Mouse (Mus musculus) thymus, postnatal 10 days (tissue): ENCODE results near the gene Zbtb41.
A peak's percentile ranks its signal among the peaks of the same experiment; 100 is the strongest.
"Not testable (repeated sequence)": the region's sequence is repeated elsewhere in the genome, so short reads cannot be mapped to it uniquely, and the experiment has no call there.

Source experiments
- DNase-seq, 2 experiments: peaks; one replicate each; pipeline ENCODE4 v3.0.0; 2021; ENCODE audit warnings: low spot score in 2 of 2

Gene Zbtb41

GRCm38 (mm10) chr1:139421875-139422791 is at the start of gene Zbtb41:
TSS of gene Zbtb41 (plus strand) at chr1:139422288.
- peak; percentile 82 to 88 for DNase-seq

GRCm38 (mm10) chr1:139375900-139376299 is 46.2 kb upstream of the Zbtb41 start:
- no peak for DNase-seq

GRCm38 (mm10) chr1:139376638-139377286 is 45.3 kb upstream of the Zbtb41 start, which contains the start of gene Crb1:
TSS of gene Crb1 (minus strand) at chr1:139377100.
- DNase-seq: no peak

GRCm38 (mm10) chr1:139378861-139379620 is 43.0 kb upstream of the Zbtb41 start:
- DNase-seq: peak in 1 of 2 experiments; percentile 6

DNA sequence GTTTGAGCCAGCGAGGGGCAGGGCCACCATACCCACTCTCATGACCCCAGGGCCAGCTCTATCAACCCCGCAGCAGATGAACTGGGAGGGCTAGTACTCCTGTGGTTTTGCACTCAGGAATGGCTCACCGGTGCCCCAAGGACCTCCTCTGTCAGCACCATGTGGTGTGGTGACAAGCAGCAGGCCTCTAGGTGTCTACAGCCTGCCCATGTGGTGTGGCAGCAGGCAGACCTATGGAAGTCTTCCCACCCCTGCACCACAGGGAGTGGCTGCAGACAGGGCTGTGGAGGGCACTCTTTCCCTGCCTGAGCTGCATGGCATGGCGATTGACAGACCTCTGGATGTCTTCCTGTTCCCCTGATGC is 42.5 kb upstream of the Zbtb41 start:
- DNase-seq: no peak

DNA sequence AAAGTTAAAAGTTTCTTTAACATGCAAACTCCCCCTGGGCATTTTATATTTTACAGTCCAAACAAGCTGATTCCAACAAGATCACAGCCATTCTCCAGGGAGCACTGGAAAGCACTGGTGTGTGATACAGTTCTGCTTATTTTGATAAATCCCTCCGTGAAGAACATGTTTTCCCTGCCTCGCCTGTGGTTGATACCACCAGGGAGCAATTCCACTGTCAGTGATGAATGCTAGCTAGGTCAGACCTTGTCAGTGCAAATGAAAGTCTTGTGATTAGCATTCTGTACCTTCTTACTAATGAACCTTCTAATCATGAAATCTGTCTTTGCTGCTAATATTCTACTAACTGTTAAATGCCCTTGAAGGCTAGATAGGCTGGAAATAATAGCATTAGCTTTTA is 30.3 kb upstream of the Zbtb41 start:
- no peak for DNase-seq

DNA sequence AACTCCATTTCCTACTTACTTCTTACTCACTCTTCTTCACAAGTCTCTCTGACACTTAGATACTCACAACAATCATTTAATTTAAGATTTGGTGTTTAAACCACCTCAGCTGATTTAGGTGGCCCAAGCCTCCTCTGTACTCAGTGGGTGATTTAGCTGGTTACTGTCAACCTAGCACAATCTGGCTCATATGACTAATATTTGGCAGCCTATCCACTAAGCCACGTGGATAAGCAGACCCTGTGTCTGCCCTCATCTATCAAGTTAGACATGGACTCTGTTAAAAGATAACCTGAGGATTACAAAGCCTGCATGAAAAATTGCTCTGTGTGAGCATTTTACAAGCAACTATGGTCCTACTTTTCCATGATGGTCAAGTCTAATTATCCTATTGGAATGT is 25.5 kb upstream of the Zbtb41 start:
- DNase-seq: no peak

DNA sequence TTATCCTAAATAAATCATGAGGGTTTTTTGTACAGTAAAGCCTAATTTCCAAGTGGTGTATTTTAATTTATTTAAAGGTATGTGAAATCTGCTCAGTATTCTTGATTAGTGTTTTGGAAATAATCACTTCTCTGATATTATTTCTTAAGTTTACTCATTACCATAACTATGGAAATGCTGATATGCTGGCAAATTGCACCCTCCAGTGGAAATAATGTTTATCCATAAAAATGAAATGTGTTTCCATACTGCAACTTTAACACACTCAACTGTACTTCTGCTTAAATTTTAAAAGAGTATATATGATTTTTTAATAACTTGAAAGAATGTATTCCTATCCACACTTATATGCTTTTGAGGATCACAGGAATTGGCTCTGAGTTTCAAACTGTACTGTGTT is 16.3 kb upstream of the Zbtb41 start:
- no peak for DNase-seq

GRCm38 (mm10) chr1:139407701-139408100 is 14.4 kb upstream of the Zbtb41 start:
- no peak for DNase-seq

DNA sequence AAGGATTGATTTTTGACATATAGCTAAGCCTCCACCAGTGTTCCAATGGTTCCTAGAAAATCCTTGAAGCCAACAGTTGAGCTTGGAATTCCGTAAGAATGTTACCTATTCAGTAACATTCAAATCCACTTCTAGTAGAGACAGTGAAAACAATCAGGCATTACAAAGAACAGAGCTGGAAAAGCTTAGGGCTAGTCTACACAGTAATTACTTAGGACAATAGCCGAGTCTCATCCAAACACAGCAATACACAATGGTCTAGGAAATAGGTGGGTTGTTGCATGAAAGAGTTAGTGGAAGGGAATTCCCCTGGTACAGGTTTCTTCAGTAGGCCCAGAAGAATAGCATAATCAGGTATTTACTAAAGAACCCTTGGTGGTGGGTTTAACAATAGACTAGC is 9.7 kb upstream of the Zbtb41 start:
- not testable (repeated sequence) for DNase-seq

DNA sequence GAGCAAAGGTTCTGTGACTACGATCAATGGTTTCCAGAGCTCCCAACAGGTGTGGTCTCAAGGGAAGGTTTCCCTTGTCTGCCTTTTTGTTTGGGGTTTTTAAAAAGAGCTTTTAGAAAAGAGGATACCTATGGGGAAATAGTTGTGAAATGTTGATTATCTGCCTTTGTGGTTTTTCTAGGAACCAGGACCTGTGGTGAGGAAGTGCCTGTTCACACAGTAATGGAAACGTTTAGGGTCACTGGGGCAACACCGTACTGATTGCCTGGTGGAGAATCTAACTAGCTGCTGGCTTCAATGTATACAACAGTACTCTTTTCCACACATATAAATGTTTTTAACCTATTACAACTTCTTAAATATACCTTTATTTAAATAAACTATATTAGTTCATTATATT is 8.6 kb upstream of the Zbtb41 start:
- no peak for DNase-seq

DNA sequence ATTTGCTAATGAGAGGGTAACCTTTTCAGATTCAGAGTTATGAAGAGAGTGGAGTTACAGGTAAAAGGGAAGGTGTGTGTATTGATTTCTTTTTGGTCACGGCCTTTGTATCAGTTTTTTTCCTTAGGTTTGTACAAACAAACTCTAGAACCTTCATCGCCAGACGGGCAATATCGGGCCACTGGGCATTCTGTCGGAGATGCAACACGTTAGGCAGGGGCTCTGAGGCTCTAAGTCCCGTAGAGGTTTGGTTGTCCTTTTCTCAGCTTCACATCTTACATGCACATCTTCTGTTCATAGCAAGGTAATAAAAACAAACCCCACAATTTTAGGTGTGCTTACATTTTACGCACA is 590 bp upstream of the Zbtb41 start:
- DNase-seq: no peak

DNA sequence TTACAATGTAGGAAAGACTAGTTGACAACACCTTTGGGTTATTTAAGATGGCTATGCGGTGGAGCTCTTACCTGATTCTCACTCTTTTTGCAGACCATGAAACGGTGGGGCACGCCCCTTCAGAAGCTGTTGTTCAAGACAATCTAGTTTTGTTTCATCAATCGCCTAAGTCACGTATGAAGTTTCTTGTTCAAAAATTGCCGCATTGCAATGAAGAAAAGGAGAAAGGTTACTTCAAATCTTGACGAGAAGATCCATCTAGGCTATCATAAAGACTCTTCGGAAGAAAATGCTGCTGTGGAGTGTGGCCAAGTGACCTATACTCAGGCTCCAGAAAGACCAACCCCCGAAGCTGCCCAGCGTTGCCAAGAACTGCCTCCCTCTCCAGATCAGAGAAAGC is 853 bp downstream of the Zbtb41 start:
- peak; percentile 6 to 11 for DNase-seq

GRCm38 (mm10) chr1:139423931-139424330 is 1.8 kb downstream of the Zbtb41 start:
- no peak for DNase-seq

DNA sequence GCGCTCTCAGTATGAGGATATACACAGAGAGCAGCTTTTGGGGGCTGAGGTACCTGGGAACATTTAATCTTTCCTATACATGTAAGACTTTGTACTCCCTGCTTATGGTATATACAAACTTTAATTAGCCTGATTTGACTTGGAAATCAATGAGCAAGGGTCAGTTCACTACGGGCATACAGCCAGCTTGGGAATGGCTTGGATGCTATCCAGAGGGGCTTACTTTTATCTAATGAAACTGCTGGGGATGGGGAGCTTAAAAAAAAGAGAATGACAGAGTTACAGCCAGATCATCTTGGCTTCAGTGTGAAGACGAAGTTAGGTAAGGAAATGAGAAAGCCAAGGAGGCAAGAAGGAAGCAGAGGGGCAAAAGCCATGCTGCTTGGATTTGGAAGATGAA is 2.9 kb downstream of the Zbtb41 start:
- no peak for DNase-seq

- peak; percentile 12 to 22 for DNase-seq
Observed at GRCm38 (mm10) chr1:139438373-139438772, 16.3 kb downstream of the Zbtb41 start.

GRCm38 (mm10) chr1:139443103-139443502 is 21.0 kb downstream of the Zbtb41 start:
- not testable (repeated sequence) for DNase-seq

GRCm38 (mm10) chr1:139454340-139455225 is 32.5 kb downstream of the Zbtb41 start, which contains the start of gene Aspm:
TSS of gene Aspm (plus strand) at chr1:139454772.
- DNase-seq: peak; percentile 90

DNA sequence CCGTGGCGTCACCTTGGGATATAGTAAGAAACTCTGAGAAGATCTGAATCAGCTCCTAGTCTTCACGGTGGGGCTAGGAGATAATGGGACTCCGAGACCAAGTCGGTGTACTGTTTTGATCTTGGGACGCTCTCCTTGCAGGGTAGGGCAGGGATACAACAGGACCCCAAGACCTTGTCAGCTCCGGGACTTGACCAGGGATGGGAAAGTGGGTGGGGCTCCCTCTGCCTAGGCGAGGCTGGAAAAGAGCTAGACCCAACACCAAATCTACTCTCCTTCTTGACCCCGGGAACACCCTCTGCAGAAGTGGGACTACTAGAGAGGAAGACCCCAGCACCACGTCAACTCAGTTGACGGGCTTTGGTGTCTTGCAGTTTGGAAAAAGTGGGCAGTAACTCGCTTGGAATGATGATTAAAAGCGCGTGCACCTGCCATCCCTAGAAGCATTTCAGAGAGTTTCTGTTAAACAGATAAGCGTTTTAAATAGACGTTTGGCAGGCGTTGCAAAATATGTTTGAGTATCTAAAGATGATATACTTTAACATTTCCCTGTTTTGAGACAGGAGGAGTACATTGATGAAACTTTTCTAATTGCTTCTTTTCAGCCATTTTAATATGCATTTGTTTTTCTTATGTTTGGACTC is 33.3 kb downstream of the Zbtb41 start:
- DNase-seq: no peak

DNA sequence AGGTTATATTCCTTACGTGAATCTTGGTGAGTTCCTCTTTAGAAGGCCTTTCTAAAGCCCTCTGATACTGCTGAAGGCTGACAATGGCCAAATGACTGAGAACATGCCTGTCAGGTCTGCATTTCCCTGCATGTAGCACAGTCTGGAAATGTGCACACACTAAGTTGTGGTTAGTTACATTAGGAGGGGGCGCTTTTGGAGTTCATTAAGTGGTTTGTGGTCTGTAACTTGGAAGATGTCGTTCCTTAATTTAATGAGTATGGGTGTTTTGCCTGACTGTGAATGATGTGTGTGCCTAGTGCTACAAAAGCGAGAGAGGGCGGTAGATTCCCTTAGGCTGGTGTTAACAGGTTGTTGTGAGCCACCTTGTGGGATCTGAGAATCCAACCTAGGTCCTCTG is 38.7 kb downstream of the Zbtb41 start:
- no peak for DNase-seq

GRCm38 (mm10) chr1:139465936-139466335 is 43.8 kb downstream of the Zbtb41 start:
- no peak for DNase-seq
